Mouse (Mus musculus): ENCODE results near the gene Vegfa.

DNA sequence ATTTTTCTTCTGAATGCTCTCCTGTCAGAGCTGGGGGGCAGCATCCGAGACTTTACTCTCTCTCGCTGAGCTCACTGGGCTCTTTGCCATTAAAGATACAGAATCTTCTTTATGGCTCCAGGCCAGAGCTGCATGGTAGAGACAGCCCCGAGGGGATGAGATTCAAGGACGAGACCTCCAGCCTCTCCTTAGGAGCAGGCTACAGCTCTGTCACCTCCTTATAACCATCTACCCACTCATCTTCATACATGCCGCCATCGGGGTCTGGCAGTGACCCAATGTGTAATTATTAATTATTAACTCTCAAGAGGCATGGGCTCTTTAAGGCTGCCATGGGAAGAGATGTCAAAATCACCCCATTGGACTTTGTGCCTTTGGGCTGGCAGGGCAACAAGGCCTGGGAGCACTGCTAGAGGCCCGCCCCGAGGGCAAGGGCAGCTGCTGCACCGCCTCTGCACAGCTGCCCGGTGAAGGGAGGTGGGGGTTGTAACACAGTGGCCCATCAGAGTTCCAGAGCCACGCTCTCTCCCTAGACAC is 37.8 kb downstream of the Vegfa start:
- TF ChIP-seq POLR2A (IDR thresholded peaks at IDR 0.05; ENCODE audit: insufficient read length, low read depth) (no peak), POLR2AphosphoS2 (IDR thresholded peaks at IDR 0.05; ENCODE audit: insufficient read length, low read depth) (no peak), TCF12 (IDR thresholded peaks at IDR 0.05; ENCODE audit: insufficient read depth, poor library complexity, severe bottlenecking) (no peak)

Measured in myocyte (in vitro differentiated cells).